Mouse (Mus musculus) heart, embryonic 14.5 days (tissue): ENCODE measurements around the gene Foxg1. TPM values are rescaled to one million over a fixed set of nuclear protein-coding genes. Genes with fewer than 3 reads are reported as not detected.
A peak's percentile ranks its signal among the peaks of the same experiment; 100 is the strongest.

ENCODE experiments used
- ATAC-seq: fragments of 200-750 bp; cut with Nextera tagmentation; 2 replicates; pipeline ENCODE4 v1.8.0; 2017; ENCODE audit warnings: low read depth, moderate TSS enrichment; ENCODE audit not compliant: insufficient number of reproducible peaks, insufficient read depth, low FRiP score
- H3K27ac ChIP-seq, 2 experiments: fragments of 200-500 bp in 1 of 2; fragments of 300-500 bp in 1 of 2; sonication (generic) in 1 of 2; replicated peaks in 1 of 2; 2 replicates each; pipeline ENCODE4 v1.5.1; 2012 to 2014; ENCODE audit warnings: low read depth in 2 of 2, low read length in 2 of 2, control low read depth in 1 of 2, mild to moderate bottlenecking in 1 of 2, mixed read lengths in 1 of 2; ENCODE audit not compliant: control insufficient read depth in 1 of 2, insufficient read depth in 1 of 2
- H3K27me3 ChIP-seq: fragments of 300-500 bp; sonication (generic); 2 replicates; pipeline ENCODE4 v1.6.1; 2014; ENCODE audit warnings: mild to moderate bottlenecking, low read length, control low read depth; ENCODE audit not compliant: control insufficient read depth, insufficient read depth
- H3K36me3 ChIP-seq: fragments of 300-500 bp; sonication (generic); 2 replicates; pipeline ENCODE4 v1.6.1; 2014; ENCODE audit warnings: mild to moderate bottlenecking, control low read depth, low read length, mixed read lengths; ENCODE audit not compliant: control insufficient read depth, insufficient read depth
- H3K4me1 ChIP-seq, 2 experiments: fragments of 200-500 bp in 1 of 2; fragments of 300-500 bp in 1 of 2; sonication (generic) in 1 of 2; 2 replicates each; pipeline ENCODE4 v1.6.1; 2012 to 2014; ENCODE audit warnings: low read length in 2 of 2, control low read depth in 1 of 2, mixed read lengths in 1 of 2; ENCODE audit not compliant: control insufficient read depth in 2 of 2, insufficient read depth in 2 of 2
- H3K4me2 ChIP-seq: fragments of 300-500 bp; sonication (generic); 2 replicates; pipeline ENCODE4 v1.6.1; 2014; ENCODE audit warnings: mild to moderate bottlenecking, low read length
- H3K4me3 ChIP-seq, 2 experiments: fragments of 200-500 bp in 1 of 2; fragments of 300-500 bp in 1 of 2; sonication (generic) in 1 of 2; 2 replicates each; pipeline ENCODE4 v1.5.1; 2012 to 2014; ENCODE audit warnings: low read length in 2 of 2, mild to moderate bottlenecking in 2 of 2, control low read depth in 1 of 2, low read depth in 1 of 2, moderate library complexity in 1 of 2; ENCODE audit not compliant: control insufficient read depth in 1 of 2, insufficient read depth in 1 of 2
- H3K9ac ChIP-seq: fragments of 300-500 bp; sonication (generic); 2 replicates; pipeline ENCODE4 v1.6.1; 2014; ENCODE audit warnings: mild to moderate bottlenecking, low read length
- H3K9me3 ChIP-seq: fragments of 300-500 bp; sonication (generic); 2 replicates; pipeline ENCODE4 v1.6.1; 2016; ENCODE audit warnings: low read length, control low read depth; ENCODE audit not compliant: control insufficient read depth
- WGBS: fragments of 180-500 bp; shearing (Covaris S2); extraction: QIAGEN DNeasy Blood & Tissue Kit; methylation state at CpG from one replicate; pipeline ENCODE4 v1.1.7; 2014; 5-methylcytosine and 5-hydroxymethylcytosine counted together
- polyA plus RNA-seq: library from polyadenylated mRNA; unstranded; fragments of >200 nt; fragmentation: Nextera tagmentation; extraction: Ambion mirVana; gene quantifications from 2 replicates; pipeline ENCODE4 v1.2.1, GENCODE M21; 2014

Foxg1 gene
- polyA plus RNA-seq, 1 experiment from 2014 or later: not detected

- no peak for ATAC-seq
- 2% methylated on average over 19 of the region's 19 CpGs for WGBS
- Histone ChIP-seq H3K4me2 (no peak overlapping the region), H3K36me3 (no peaks in the 10 kb centered on the region), H3K9ac (no peak overlapping the region), H3K4me1 (peaks cover 2 to 12% of the 10 kb centered on the region in 2 experiments; a peak in 3 of 4 replicates), H3K27me3 (peaks cover 98% of the 10 kb centered on the region), H3K27ac (no peak overlapping the region), H3K4me3 (no peak overlapping the region), H3K9me3 (no peaks in the 10 kb centered on the region)
Measured at GRCm38 (mm10) chr12:49381721-49382365, 617 bp upstream of the Foxg1 start.

- WGBS: under 1% methylated on average over 46 of the region's 67 CpGs
- H3K4me3 ChIP-seq: peak overlapping the region; percentile 39 to 40
Measured at GRCm38 (mm10) chr12:49383521-49384133, 1.2 kb downstream of the Foxg1 start.

GRCm38 (mm10) chr12:49384295-49384875 lies 1.9 kb downstream of the Foxg1 start:
- H3K36me3 ChIP-seq: no peaks in the 10 kb centered on the region
- under 1% methylated on average over 58 of the region's 66 CpGs for WGBS
- no peak overlapping the region for H3K27ac ChIP-seq
- no peaks in the 10 kb centered on the region for H3K9me3 ChIP-seq
- peaks cover 88% of the 10 kb centered on the region for H3K27me3 ChIP-seq
- H3K9ac ChIP-seq: no peak overlapping the region
- H3K4me3 ChIP-seq: peak overlapping the region; percentile 39 to 40; a peak in 3 of 4 replicates
- no peak for ATAC-seq
- H3K4me2 ChIP-seq: peak overlapping the region; percentile 64
- H3K4me1 ChIP-seq: peaks cover 2 to 12% of the 10 kb centered on the region in 2 experiments; a peak in 3 of 4 replicates

More at GRCm38 (mm10) chr12:49383521-49384133, 1.2 kb downstream of the Foxg1 start:
- Histone ChIP-seq H3K27me3 (peaks cover 90% of the 10 kb centered on the region), H3K27ac (no peak overlapping the region), H3K4me2 (peak overlapping the region; percentile 64), H3K36me3 (no peaks in the 10 kb centered on the region), H3K4me1 (peaks cover 2 to 12% of the 10 kb centered on the region in 2 experiments; a peak in 3 of 4 replicates), H3K9me3 (no peaks in the 10 kb centered on the region), H3K9ac (no peak overlapping the region)
- ATAC-seq: peak; percentile 43; the same call in 1 of the 2 replicates

GRCm38 (mm10) chr12:49384876-49385630 lies 2.6 kb downstream of the Foxg1 start, which contains the start of gene Gm43517:
TSS of gene Gm43517 (plus strand) at chr12:49385174.
- H3K4me3 ChIP-seq: peak within 1 kb of the TSS; percentile 39 to 40; a peak in 3 of 4 replicates
- peak within 1 kb of the TSS; percentile 64 for H3K4me2 ChIP-seq
- H3K27ac ChIP-seq: no peak within 1 kb of the TSS
- H3K9me3 ChIP-seq: no peaks in the 10 kb centered on the region
- WGBS: 2% methylated on average over 74 of the region's 75 CpGs
- peaks cover 2 to 12% of the 10 kb centered on the region in 2 experiments; a peak in 3 of 4 replicates for H3K4me1 ChIP-seq
- H3K9ac ChIP-seq: no peak within 1 kb of the TSS
- ATAC-seq: no peak
- H3K27me3 ChIP-seq: peaks cover 87% of the 10 kb centered on the region
- H3K36me3 ChIP-seq: no peaks in the 10 kb centered on the region

- H3K36me3 ChIP-seq: no peaks in the 10 kb centered on the region
- H3K27ac ChIP-seq: no peak overlapping the region
- no peak overlapping the region for H3K9ac ChIP-seq
- no peak overlapping the region for H3K4me2 ChIP-seq
- WGBS: 2% methylated on average over 23 of the region's 23 CpGs
- ATAC-seq: no peak
- no peaks in the 10 kb centered on the region for H3K9me3 ChIP-seq
- H3K4me1 ChIP-seq: peaks cover 2 to 12% of the 10 kb centered on the region in 2 experiments; a peak in 3 of 4 replicates
- H3K4me3 ChIP-seq: peak overlapping the region in 1 of 2 experiments; percentile 3; a peak in 1 of 4 replicates
- H3K27me3 ChIP-seq: peaks cover 87% of the 10 kb centered on the region
Measured at GRCm38 (mm10) chr12:49385631-49385990, 3.2 kb downstream of the Foxg1 start.

GRCm38 (mm10) chr12:49386081-49386805 lies 3.8 kb downstream of the Foxg1 start:
- peaks cover 87% of the 10 kb centered on the region for H3K27me3 ChIP-seq
- 17% methylated on average over 10 of the region's 10 CpGs for WGBS
- no peaks in the 10 kb centered on the region for H3K36me3 ChIP-seq
- no peak overlapping the region for H3K4me2 ChIP-seq
- peaks cover 2 to 12% of the 10 kb centered on the region in 2 experiments; a peak in 3 of 4 replicates for H3K4me1 ChIP-seq
- H3K9ac ChIP-seq: no peak overlapping the region
- no peak for ATAC-seq
- no peak overlapping the region for H3K27ac ChIP-seq
- no peaks in the 10 kb centered on the region for H3K9me3 ChIP-seq
- H3K4me3 ChIP-seq: no peak overlapping the region
